Mouse (Mus musculus) lung, embryonic 16.5 days (tissue): ENCODE measurements around the gene Arr3. TPM values are rescaled to one million over a fixed set of nuclear protein-coding genes. Genes with fewer than 3 reads are reported as not detected.

ENCODE experiments used
- ATAC-seq: fragments of 200-750 bp; cut with Nextera tagmentation; 2 replicates; pipeline ENCODE4 v1.8.0; 2017; ENCODE audit warnings: low read depth, mild to moderate bottlenecking, moderate library complexity
- H3K27ac ChIP-seq: fragments of 300-500 bp; sonication (generic); 2 replicates; pipeline ENCODE4 v1.5.1; 2014; ENCODE audit warnings: mild to moderate bottlenecking, control low read depth, low read length
- H3K27me3 ChIP-seq: fragments of 300-500 bp; sonication (generic); 2 replicates; pipeline ENCODE4 v1.6.1; 2014; ENCODE audit warnings: low read depth, low read length, mixed read lengths; ENCODE audit not compliant: control insufficient read depth, insufficient read depth
- H3K36me3 ChIP-seq: fragments of 300-500 bp; sonication (generic); 2 replicates; pipeline ENCODE4 v1.6.1; 2014; ENCODE audit warnings: low read length; ENCODE audit not compliant: control insufficient read depth, insufficient read depth
- H3K4me1 ChIP-seq: fragments of 300-500 bp; sonication (generic); replicated peaks from 2 replicates; pipeline ENCODE4 v1.6.1; 2014; ENCODE audit warnings: low read length, mixed read lengths; ENCODE audit not compliant: control insufficient read depth, insufficient read depth
- H3K4me2 ChIP-seq: fragments of 300-500 bp; sonication (generic); 2 replicates; pipeline ENCODE4 v1.6.1; 2014; ENCODE audit warnings: low read depth, low read length, control low read depth
- H3K4me3 ChIP-seq: fragments of 300-500 bp; sonication (generic); 2 replicates; pipeline ENCODE4 v1.5.1; 2014; ENCODE audit warnings: mild to moderate bottlenecking, low read length, control low read depth
- H3K9ac ChIP-seq: fragments of 300-500 bp; sonication (generic); 2 replicates; pipeline ENCODE4 v1.6.1; 2014; ENCODE audit warnings: low read length, control low read depth
- H3K9me3 ChIP-seq: fragments of 300-500 bp; sonication (generic); 2 replicates; pipeline ENCODE4 v1.6.1; 2016; ENCODE audit warnings: low read length; ENCODE audit not compliant: control insufficient read depth
- WGBS: fragments of 180-500 bp; shearing (Covaris S2); extraction: QIAGEN DNeasy Blood & Tissue Kit; methylation state at CpG from one replicate; pipeline ENCODE4 v1.1.7; 2014; 5-methylcytosine and 5-hydroxymethylcytosine counted together
- polyA plus RNA-seq: library from polyadenylated mRNA; unstranded; fragments of >200 nt; fragmentation: Nextera tagmentation; extraction: Ambion mirVana; gene quantifications from 2 replicates; pipeline ENCODE4 v1.2.1, GENCODE M21; 2015

Gene Arr3
- polyA plus RNA-seq, result not detected in 2 replicates

DNA sequence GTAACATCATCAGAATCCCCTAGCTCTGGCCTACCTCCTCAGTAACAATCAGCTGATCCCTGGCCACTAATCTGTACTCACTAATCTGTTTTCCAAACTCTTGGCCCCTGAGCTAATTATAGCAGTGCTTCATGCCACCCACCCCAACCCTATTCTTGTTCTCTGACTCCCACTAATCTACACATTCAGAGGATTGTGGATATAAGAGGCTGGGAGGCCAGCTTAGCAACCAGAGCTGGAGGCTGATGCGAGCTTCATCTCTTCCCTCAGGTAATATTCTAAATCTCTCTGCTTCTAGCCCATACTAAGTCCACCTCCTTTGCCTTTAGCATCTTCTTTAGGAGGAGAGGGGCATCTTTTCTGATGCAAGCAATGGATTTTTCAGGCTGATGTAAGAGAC is at the start of gene Arr3:
Arr3 (plus strand) TSS at position 184 of the 400 bp plus-strand sequence.
- Histone ChIP-seq H3K4me3 (no peak within 1 kb of the TSS), H3K27ac (no peak within 1 kb of the TSS), H3K4me2 (no peak within 1 kb of the TSS), H3K27me3 (peaks cover 3% of the 10 kb centered on the region; the same call in 1 of the 2 replicates), H3K36me3 (no peaks in the 10 kb centered on the region), H3K4me1 (no peaks in the 10 kb centered on the region), H3K9ac (no peak within 1 kb of the TSS), H3K9me3 (no peaks in the 10 kb centered on the region)
- 68% methylated on average over 1 of the region's 1 CpGs for WGBS
- ATAC-seq, result no peak

DNA sequence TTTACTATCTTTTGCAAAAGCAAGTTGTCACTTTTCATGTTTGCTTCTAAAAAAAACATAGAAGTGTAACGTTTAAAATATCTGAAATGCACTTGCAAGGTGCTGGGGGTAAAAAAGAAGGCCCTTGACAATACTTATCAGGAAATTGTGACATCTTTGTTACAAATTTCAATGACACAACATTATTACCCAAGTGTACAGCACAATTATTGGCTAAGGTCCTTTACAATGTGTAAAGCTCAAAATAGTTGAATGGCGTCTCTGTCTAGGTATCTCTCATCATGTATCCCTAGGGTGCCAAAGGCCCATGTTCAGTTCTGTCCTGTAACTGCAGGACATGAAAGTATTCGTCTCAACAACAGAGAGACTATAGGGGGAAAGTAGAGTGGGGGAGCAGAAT is 49.3 kb upstream of the Arr3 start:
- 70% methylated on average over 3 of the region's 3 CpGs for WGBS
- no peaks in the 10 kb centered on the region; the same call in 1 of the 2 replicates for H3K27me3 ChIP-seq
- H3K9ac ChIP-seq, result no peak overlapping the region
- H3K27ac ChIP-seq, result no peak overlapping the region
- H3K4me2 ChIP-seq, result no peak overlapping the region
- H3K9me3 ChIP-seq, result no peaks in the 10 kb centered on the region
- no peak for ATAC-seq
- H3K4me3 ChIP-seq, result no peak overlapping the region
- no peaks in the 10 kb centered on the region for H3K36me3 ChIP-seq
- H3K4me1 ChIP-seq, result no peaks in the 10 kb centered on the region

DNA sequence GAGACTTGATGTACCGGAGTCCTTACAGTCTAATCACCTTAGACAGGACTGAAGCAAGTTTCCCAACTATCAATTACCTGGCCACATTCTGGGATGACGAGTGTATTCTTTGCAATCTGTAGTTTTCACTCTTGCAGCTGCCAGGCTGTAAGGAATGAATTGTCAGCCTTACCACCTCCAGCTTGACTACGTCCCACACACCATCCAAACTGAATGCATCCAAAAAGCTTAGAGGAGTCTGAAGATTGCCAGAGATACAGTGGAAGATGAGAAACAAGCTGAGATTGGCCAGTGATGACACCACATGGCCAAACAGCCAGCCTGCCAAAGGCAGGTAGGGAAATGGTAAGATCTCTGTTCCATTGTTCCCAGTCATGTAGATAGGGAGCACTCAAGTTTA is 39.6 kb upstream of the Arr3 start:
- Histone ChIP-seq H3K4me3 (no peak overlapping the region), H3K9ac (no peak overlapping the region), H3K27me3 (no peaks in the 10 kb centered on the region), H3K27ac (no peak overlapping the region), H3K4me1 (no peaks in the 10 kb centered on the region), H3K4me2 (no peak overlapping the region), H3K9me3 (no peaks in the 10 kb centered on the region), H3K36me3 (no peaks in the 10 kb centered on the region)
- no peak for ATAC-seq
- WGBS, result 67% methylated on average over 3 of the region's 3 CpGs

DNA sequence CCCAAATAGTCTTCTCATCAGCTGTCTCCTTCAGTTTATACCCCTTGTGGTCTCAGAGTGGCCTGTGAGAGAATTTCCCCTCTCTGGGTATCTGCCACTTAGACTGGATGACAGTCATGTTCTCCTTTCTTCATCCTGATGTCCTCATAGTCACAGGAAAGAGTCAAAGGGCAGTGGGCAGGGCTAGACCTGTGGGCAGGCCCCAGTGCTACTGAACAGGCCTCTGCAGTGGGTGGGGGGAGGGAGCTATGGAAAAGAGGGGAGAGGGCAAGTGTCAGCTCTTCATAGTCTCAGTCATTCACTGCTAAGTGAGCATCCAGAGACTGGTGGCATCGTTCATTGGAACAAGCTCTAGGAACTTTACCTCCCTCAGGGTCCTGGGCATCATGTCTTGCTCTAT is 33.3 kb upstream of the Arr3 start, which contains the start of gene Awat1:
Awat1 (plus strand) TSS at position 301 of the 400 bp plus-strand sequence.
- H3K36me3 ChIP-seq, result no peaks in the 10 kb centered on the region
- H3K9me3 ChIP-seq, result no peaks in the 10 kb centered on the region
- no peak within 1 kb of the TSS for H3K4me3 ChIP-seq
- no peak within 1 kb of the TSS for H3K27ac ChIP-seq
- ATAC-seq, result no peak
- no peaks in the 10 kb centered on the region for H3K27me3 ChIP-seq
- WGBS, result 81% methylated on average over 1 of the region's 1 CpGs
- no peak within 1 kb of the TSS for H3K9ac ChIP-seq
- no peak within 1 kb of the TSS for H3K4me2 ChIP-seq
- no peaks in the 10 kb centered on the region for H3K4me1 ChIP-seq

DNA sequence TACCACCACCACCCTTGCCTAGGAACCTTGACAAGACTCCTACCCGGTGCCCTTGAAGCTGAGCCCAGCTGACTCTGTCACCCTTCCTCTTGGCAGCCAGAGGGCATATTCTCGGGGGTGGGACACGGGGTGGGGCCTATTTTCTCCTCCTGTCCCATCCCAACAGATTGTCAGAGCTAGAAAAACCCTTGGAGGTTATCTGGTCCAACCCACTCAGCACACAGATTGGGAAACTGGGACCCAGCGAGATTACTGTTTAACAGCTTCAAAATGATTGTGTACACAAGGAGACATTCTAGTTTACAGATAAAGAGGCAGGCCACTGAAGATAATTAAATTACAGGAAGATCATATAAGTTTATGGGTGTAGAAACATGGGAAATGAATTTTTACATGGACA is 10.5 kb upstream of the Arr3 start, which contains the start of gene P2ry4:
P2ry4 (minus strand) TSS at position 79 of the 400 bp plus-strand sequence.
- H3K9ac ChIP-seq, result no peak within 1 kb of the TSS
- no peaks in the 10 kb centered on the region for H3K4me1 ChIP-seq
- no peak for ATAC-seq
- H3K9me3 ChIP-seq, result no peaks in the 10 kb centered on the region
- H3K36me3 ChIP-seq, result no peaks in the 10 kb centered on the region
- 54% methylated on average over 4 of the region's 4 CpGs for WGBS
- H3K27me3 ChIP-seq, result peaks cover 2% of the 10 kb centered on the region
- no peak within 1 kb of the TSS for H3K4me2 ChIP-seq
- H3K4me3 ChIP-seq, result no peak within 1 kb of the TSS
- H3K27ac ChIP-seq, result no peak within 1 kb of the TSS

DNA sequence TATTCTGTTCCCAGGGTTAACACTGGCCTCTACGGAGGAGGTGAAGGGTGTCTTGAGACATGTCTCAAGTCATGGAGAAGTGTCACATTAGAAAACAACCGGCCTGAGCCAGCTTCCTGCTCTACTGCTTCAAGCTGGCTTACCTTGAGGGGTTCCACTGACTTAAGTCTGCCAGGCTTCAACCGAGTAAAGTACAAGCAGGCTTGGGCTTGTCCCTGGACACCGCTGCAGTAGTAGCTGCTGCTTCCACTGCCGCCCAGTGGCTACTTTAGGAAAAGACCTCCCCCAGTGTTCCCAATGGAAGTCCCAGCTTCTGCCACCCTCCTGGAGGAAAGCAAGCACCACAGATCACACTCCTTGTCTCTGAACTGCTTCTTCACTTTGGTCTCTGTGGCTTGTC is 7.9 kb upstream of the Arr3 start:
- 35% methylated on average over 5 of the region's 5 CpGs for WGBS
- Histone ChIP-seq H3K4me3 (no peak overlapping the region), H3K27me3 (no peaks in the 10 kb centered on the region; the same call in none of the 2 replicates), H3K9ac (no peak overlapping the region), H3K36me3 (no peaks in the 10 kb centered on the region), H3K27ac (no peak overlapping the region), H3K4me1 (no peaks in the 10 kb centered on the region), H3K9me3 (no peaks in the 10 kb centered on the region), H3K4me2 (no peak overlapping the region)
- ATAC-seq, result no peak

DNA sequence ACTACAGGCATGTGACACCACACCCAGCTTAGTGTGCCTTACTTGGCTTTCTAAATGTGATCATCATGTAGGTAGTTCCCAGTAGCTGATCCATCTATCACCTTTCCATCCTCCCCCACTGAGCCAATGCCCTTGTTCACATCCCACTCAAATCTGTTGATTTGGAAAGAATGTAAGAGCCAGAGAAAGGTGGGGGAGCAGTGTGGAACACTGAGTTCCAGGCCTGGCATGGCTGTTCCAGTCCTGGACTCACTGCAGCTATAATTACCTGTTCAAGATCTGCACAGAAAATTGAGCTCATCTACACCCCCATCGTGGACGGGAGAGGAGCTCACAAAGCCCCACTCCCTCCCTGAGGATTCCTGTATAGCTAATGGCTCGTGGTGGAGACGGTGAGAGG is 5.5 kb upstream of the Arr3 start:
- H3K9me3 ChIP-seq, result no peaks in the 10 kb centered on the region
- peaks cover 3% of the 10 kb centered on the region for H3K27me3 ChIP-seq
- H3K9ac ChIP-seq, result no peak overlapping the region
- 68% methylated on average over 4 of the region's 4 CpGs for WGBS
- ATAC-seq, result no peak
- H3K4me3 ChIP-seq, result no peak overlapping the region
- H3K27ac ChIP-seq, result no peak overlapping the region
- H3K4me1 ChIP-seq, result no peaks in the 10 kb centered on the region
- H3K36me3 ChIP-seq, result no peaks in the 10 kb centered on the region
- H3K4me2 ChIP-seq, result no peak overlapping the region

DNA sequence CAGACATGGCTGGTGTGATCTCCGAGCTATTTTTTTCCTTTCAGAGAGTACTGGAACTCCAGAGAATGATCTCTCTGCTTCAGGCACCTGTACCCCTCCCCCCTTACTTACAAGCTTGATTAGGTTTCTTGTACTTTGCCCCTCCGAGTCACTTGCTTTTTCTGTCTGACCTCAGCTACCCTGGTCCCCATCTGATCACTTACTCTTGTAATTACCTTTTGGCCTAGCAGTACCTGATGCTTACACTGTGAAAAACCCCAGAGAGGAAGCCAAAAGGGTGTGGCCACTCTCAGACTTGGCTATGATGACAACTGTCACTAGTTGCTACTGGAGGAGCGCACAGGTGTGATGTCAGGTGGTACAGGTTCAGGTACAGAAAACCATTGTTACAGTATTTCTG is 13.2 kb downstream of the Arr3 start:
- Histone ChIP-seq H3K4me2 (no peak overlapping the region), H3K4me1 (no peaks in the 10 kb centered on the region), H3K9ac (no peak overlapping the region), H3K27me3 (peaks cover 4% of the 10 kb centered on the region), H3K9me3 (no peaks in the 10 kb centered on the region), H3K36me3 (0 out of 2 replicates have a peak, but pooled peaks cover 4% of the 10 kb centered on the region), H3K27ac (no peak overlapping the region), H3K4me3 (no peak overlapping the region)
- no peak for ATAC-seq
- WGBS, result 51% methylated on average over 3 of the region's 3 CpGs

DNA sequence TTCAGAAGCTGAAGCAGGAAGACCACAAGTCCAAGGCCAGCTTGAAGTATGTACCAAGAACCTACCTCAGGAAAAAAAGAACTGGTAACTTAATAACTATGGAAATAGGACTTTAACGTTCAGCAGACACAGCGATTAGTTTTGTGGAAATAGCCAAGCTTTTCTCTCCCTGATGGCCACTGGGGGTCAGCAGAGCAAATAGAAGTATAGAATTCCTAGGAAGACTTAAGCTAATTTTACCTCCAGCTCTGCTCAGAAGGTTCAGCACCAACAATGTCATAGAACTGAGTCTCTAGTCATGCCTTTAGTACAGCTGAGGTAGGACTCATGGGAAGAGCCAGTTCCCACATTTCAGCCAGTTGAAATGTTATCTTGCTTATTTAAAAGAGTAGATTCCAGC is 16.1 kb downstream of the Arr3 start:
- peaks cover 2% of the 10 kb centered on the region for H3K27me3 ChIP-seq
- H3K27ac ChIP-seq, result no peak overlapping the region
- 0 out of 2 replicates have a peak, but pooled peaks cover 6% of the 10 kb centered on the region for H3K36me3 ChIP-seq
- ATAC-seq, result no peak
- no peak overlapping the region for H3K4me3 ChIP-seq
- H3K9me3 ChIP-seq, result no peaks in the 10 kb centered on the region
- H3K4me1 ChIP-seq, result no peaks in the 10 kb centered on the region; the same call in 1 of the 2 replicates
- no peak overlapping the region for H3K9ac ChIP-seq
- WGBS, result 65% methylated on average over 2 of the region's 2 CpGs
- no peak overlapping the region for H3K4me2 ChIP-seq

DNA sequence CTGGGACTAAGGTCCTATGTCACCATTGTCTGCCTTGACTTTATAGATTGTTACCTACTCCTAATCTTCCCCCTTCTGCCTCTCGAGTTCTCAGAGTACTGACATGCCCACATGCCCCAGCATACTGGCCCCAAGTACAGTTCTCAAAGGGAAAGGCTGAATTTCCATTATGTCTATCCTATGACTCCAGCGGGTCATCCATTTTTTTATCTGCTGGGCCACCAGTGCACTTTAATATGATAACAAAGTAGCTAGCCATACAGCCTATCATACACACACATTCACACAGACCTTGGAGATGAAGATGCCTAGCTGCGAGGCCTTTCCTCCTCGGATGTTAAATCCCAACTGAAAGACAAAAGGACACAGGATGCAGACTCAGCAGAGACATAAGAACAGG is 18.9 kb downstream of the Arr3 start:
- H3K4me2 ChIP-seq, result no peak overlapping the region
- 0 out of 2 replicates have a peak, but pooled peaks cover 6% of the 10 kb centered on the region for H3K36me3 ChIP-seq
- WGBS, result 94% methylated on average over 4 of the region's 4 CpGs
- H3K4me1 ChIP-seq, result no peaks in the 10 kb centered on the region; the same call in 1 of the 2 replicates
- H3K9me3 ChIP-seq, result no peaks in the 10 kb centered on the region
- no peak overlapping the region for H3K27ac ChIP-seq
- H3K4me3 ChIP-seq, result no peak overlapping the region
- no peak overlapping the region for H3K9ac ChIP-seq
- ATAC-seq, result no peak
- H3K27me3 ChIP-seq, result no peaks in the 10 kb centered on the region
